ENCODE assay signal across 8 mouse cellular contexts in genomic region chr19:12009501-12010280, GRCm38 (mm10). TPM values are rescaled to one million over a fixed set of nuclear protein-coding genes. Genes with fewer than 3 reads are reported as not detected.
DNase-seq lines count a peak whose midpoint lies in the region; ATAC-seq lines count a peak whose summit lies in the region.

No protein-coding gene starts in this region.

- under 1% methylated on average over 24 of the region's 24 CpGs for WGBS in hindbrain, embryonic 13.5 days

- no peaks in the 10 kb centered on the region for H3K36me3 ChIP-seq in hindbrain, embryonic 13.5 days

- H3K4me3 ChIP-seq in hindbrain, embryonic 13.5 days = peak overlapping the region; percentile 63

- H3K27me3 ChIP-seq in hindbrain, embryonic 13.5 days = no peaks in the 10 kb centered on the region

- peak overlapping the region; percentile 87 for H3K9ac ChIP-seq in hindbrain, embryonic 13.5 days

- no peaks in the 10 kb centered on the region for H3K9me3 ChIP-seq in hindbrain, embryonic 13.5 days

- peak overlapping the region; percentile 68 for H3K4me2 ChIP-seq in hindbrain, embryonic 13.5 days

- 0 out of 2 replicates have a peak, but pooled peaks have one; percentile 2 for ATAC-seq in hindbrain, embryonic 13.5 days (ENCODE audit: low FRiP score)

- H3K27ac ChIP-seq in hindbrain, embryonic 13.5 days = peak overlapping the region; percentile 93

- DNase-seq in Muller cell, postnatal 12 days (ENCODE audit: inconsistent ontology term) = peak; percentile 84
- DNase-seq in cerebellum, adult 11-12 months = peak; percentile 66
- DNase-seq in forelimb bud, embryonic 11.5 days (ENCODE audit: low read depth, low spot score) = peak; percentile 90
- peak; percentile 67 for DNase-seq in left cerebral cortex, adult 11 months (ENCODE audit: low spot score)
- peak; percentile 77 for DNase-seq in lung, postnatal 14 days
- peak; percentile 50 for DNase-seq in retina, postnatal 7 days (ENCODE audit: low read depth, low spot score)
- peak; percentile 52 to 57 for DNase-seq in urinary bladder, postnatal 36 days (ENCODE audit: low spot score in 2 of 2)

- peaks cover 21% of the 10 kb centered on the region for H3K4me1 ChIP-seq in hindbrain, embryonic 13.5 days (replicated peaks)

RNA-seq across cellular contexts. Expression of gene Olfr1423, which starts 31.4 kb away (rescaled TPM):
- not detected in 2 replicates for polyA plus RNA-seq in hindbrain, embryonic 13.5 days (2015; fragmentation: Nextera tagmentation; extraction: Ambion mirVana)

RNA-seq across cellular contexts. Expression of gene Osbp, which starts 44.0 kb away (rescaled TPM):
- polyA plus RNA-seq in hindbrain, embryonic 13.5 days (2015; fragmentation: Nextera tagmentation; extraction: Ambion mirVana) = 3.9 and 4.3 TPM in 2 replicates

RNA-seq across cellular contexts. Expression of gene Olfr1424, which starts 52.8 kb away (rescaled TPM):
- polyA plus RNA-seq in hindbrain, embryonic 13.5 days (2015; fragmentation: Nextera tagmentation; extraction: Ambion mirVana) = not detected in 2 replicates

Comparison
In these comparisons a context has a peak if more than half of its experiments do, and no peak if none do; other contexts are left out.
1. Peak in every context shown above with its lines: DNase-seq, ATAC-seq, H3K4me3 ChIP-seq and H3K27ac ChIP-seq.